Mouse (Mus musculus) liver, adult 2 months (tissue): ENCODE measurements around the gene Olfr92.

Experiments used
- CTCF ChIP-seq: fragments of 200-500 bp; IDR thresholded peaks from 2 replicates; pipeline ENCODE4 v1.5.1; 2011; ENCODE audit warnings: low read depth, low read length, control low read depth
- POLR2A ChIP-seq: fragments of 200-500 bp; IDR thresholded peaks from 2 replicates; pipeline ENCODE4 v1.6.1; 2011; ENCODE audit warnings: low read length, control low read depth; ENCODE audit not compliant: insufficient read depth; ENCODE audit errors: extremely low read depth

DNA sequence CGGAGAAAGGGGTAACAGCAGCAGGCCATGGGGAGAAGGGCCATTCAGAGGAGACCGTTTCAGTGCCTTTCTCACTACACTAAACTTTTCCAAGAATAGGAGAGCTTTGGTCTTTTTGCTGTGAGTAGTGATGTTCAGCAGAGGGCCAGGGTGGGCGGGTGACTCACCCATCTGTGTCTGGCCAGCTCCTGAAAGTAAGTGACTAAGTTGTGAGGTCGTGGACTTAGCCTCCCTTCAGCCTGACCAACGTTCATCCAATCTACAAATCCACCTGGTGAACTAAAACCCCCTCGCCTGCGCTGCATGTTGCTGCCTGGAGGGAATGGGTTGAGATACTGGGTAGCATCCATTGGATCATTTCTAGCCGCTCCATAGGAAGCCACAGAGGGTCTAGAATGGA lies 49.8 kb downstream of the Olfr92 start:
- TF ChIP-seq POLR2A (no peak), CTCF (no peak)
